Mouse (Mus musculus) left cerebral cortex, adult 18-20 months (tissue): Measurements from ENCODE around the gene Gm21190. TPM values are rescaled to one million over a fixed set of nuclear protein-coding genes. Genes with fewer than 3 reads are reported as not detected.
"Not testable (repeated sequence)": the region's sequence is repeated elsewhere in the genome, so short reads cannot be mapped to it uniquely, and the experiment has no call there.

Experiments used
- DNase-seq, 2 experiments: peaks; one replicate each; pipeline ENCODE4 v3.0.0; 2021 to 2022; ENCODE audit warnings: low spot score in 2 of 2, mixed read lengths in 1 of 2
- long read RNA-seq, 2 experiments: library from polyadenylated mRNA; stranded (forward); transcript quantifications; one replicate each; pipeline ENCODE4 v2.0.0; 2021
- total RNA-seq, 2 experiments: library from RNA; stranded (reverse); gene quantifications; 2 replicates each; pipeline ENCODE4 v1.2.3; 2021

Gm21190 gene
- not detected for total RNA-seq
- long read RNA-seq, experiment 1, result 0 reads
- long read RNA-seq, experiment 2, result 0 reads

DNA sequence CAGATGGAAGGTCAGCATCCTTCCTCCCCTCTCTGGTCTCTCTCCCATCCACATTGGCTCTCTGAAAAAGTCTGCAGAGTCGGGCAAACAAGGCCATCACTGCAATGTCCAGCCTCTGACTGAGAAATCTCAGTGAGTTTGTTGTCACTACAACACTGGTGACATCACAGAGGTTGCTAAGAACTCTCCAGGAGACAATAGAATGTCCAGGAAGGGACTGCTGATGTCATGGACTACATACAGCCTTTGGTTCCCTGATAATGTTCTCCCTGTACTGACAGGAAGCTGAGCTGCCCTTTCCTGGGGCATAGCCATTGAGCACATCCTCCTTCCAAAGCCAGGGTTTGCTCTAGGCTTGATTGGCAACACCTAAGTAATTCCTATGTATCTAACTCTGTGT lies at the start of gene Gm21190:
Gm21190 (minus strand) TSS at position 101 of the 400 bp plus-strand sequence.
- not testable (repeated sequence) for DNase-seq

- not testable (repeated sequence) for DNase-seq
Measured at GRCm38 (mm10) chr5:15577033-15577432, 48.0 kb upstream of the Gm21190 start, which contains the start of gene Gm21083. Gene Gm21083, plus strand, starts transcription at chr5:15577333.

DNA sequence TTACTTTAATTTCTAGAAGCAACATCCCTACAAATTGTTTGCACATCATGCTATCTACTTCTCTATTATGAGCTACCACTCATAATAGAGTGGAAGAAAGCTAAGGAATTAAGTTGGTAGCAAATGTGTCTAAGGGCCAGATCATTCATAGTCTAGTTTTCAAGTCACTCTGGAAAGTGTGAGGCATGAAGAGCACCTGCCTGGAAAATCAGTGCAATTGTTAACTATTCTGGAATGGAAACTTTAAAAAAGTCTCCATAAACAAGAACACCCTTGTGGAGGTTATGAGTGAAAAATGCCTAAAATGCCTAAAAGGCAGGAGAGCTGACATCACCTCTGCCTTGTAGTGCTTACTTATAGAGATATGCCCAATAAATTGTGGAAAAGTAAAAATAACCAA lies 44.7 kb upstream of the Gm21190 start:
- DNase-seq, result not testable (repeated sequence)

DNA sequence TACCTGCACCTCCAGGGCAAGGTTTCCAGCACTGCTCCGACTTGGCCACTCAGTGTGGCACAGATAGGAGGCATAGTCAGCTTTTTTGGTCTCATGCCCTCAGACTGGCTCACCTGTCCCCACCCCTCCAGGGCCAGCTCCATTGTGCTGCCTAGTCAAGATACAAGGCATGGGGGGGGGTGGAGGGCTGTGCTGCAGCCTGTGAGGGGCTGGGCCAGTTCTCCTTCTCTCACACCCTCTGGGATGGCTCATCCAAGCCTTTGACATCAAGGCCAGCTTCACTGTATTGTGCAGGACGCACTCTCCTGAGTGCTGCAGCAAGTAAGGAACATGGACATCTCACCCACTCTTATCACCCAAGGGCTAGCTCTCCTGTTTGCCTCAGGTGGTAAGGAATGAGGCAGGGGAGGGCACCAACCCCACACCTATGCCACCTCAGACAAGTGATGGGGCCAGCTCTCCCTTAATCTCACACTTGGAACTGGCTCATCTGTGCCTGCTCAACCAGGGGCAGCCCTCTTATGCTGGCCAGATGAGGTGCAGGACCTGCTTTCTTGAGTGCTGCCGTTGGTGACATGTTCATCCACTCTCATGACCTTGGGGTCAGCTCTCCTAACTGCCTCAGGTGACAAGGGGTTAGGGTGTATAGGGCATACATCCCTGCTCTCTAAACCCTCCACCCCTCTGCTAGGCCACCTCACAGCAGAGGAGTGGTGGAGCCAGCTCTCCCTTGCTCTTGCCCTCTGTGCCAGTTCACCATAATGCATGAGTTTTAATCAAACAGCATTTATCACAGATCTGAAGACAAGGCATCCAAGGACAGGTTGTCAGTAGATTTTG lies 32.6 kb upstream of the Gm21190 start:
- not testable (repeated sequence) for DNase-seq

GRCm38 (mm10) chr5:15558654-15559053 lies 29.6 kb upstream of the Gm21190 start:
- not testable (repeated sequence) for DNase-seq

- DNase-seq, result peak in 1 of 2 experiments; percentile 8
Measured at GRCm38 (mm10) chr5:15549606-15550005, 20.6 kb upstream of the Gm21190 start.

GRCm38 (mm10) chr5:15549134-15549533 lies 20.1 kb upstream of the Gm21190 start:
- DNase-seq, result not testable (repeated sequence)

- not testable (repeated sequence) for DNase-seq
Measured at GRCm38 (mm10) chr5:15548642-15549041, 19.6 kb upstream of the Gm21190 start.

DNA sequence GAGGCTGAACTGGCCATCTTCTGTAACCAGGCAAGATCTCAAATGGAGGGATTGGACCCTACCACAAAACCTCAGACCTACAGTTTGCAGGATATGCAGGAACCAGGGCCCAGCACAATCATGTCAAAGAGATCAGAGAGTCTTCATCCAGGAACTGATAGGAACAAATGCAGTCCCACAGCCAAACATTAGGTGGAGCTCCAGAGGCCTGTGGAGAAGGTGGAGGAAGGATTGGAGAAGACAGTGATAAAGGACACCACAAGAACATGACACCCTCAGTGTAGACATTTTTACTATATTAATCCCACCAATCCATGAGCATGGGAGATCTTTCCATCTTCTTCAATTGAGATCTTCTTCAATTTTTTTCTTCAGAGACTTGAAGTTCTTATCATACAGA lies 6.6 kb downstream of the Gm21190 start:
- peak; percentile 19 to 44 for DNase-seq

DNA sequence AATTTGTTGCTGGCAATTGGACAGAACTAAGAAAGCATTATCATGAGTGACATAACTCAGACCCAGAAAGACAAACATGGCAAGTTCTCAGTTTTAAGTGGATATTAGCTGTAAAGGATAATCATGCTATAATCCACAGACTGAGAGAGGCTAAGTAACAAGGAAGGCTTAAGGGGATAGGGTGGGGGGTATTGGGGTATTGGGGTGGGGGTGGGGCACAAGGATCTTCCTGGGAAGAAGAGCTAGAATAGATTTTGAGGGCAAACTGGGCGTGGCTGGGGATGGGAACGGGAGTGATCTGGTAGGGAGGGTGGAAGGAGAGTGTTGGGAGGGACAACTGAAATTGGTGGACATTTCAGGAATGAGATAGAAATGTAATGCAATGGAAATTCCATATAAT lies 7.0 kb downstream of the Gm21190 start:
- DNase-seq, result not testable (repeated sequence)

GRCm38 (mm10) chr5:15520418-15520817 lies 8.6 kb downstream of the Gm21190 start:
- DNase-seq, result peak in 1 of 2 experiments; percentile 27

GRCm38 (mm10) chr5:15517150-15517549 lies 11.9 kb downstream of the Gm21190 start:
- DNase-seq, result not testable (repeated sequence)

DNA sequence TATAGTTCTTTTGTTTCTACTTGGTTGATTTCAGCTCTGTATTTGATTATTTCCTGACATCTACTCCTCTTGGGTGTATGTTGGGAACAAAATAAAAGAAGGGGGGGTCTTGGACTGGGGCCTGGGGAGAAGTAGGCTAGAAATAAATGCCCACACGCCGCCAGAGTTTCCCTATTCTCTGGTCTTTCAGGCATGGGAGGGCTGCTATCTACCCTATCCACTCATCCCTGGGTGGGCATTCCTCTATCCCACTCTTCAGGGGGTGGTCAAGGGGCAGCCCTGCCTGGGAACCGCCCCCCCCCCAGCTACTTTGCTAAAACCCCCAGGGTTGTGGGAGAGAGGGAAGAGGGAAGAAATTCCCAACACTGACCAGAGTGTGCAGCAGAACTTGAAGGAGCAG lies 16.8 kb downstream of the Gm21190 start:
- DNase-seq, result not testable (repeated sequence)

- not testable (repeated sequence) for DNase-seq
Measured at GRCm38 (mm10) chr5:15509911-15510310, 19.1 kb downstream of the Gm21190 start.

- DNase-seq, result peak in 1 of 2 experiments; percentile 3
Measured at GRCm38 (mm10) chr5:15508460-15509451, 20.3 kb downstream of the Gm21190 start.

DNA sequence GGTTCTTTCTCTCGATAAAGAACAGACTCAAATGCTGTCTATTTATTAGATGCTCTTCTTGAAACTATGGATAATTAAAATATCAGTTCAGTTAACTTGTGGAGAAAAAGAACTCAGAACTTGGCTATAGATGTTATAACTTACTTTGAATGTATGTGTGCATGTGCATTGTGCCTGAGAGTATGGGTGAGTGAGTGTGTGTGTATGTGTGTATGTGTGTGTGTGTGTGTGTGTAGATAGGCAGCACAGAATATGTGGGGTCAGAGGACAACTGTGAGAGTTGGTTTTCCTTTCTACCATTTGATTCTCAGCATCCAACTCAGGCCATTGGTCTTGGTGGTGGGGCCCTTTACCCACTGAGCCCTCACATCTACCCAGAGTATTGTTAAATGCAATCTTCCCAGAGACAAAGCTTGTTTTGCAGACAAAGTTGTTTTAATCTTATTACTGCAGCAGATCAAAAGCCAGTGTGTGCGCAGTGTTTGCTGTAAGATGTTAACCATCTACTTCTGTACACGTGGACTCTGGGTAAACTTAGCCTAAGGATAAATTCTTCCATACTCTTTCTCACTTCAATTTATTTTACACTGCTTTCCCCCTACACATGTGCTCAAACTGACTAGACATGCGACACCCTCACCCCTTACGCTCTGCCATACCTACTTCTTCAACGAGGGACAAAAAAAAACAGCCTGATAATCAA lies 21.1 kb downstream of the Gm21190 start:
- not testable (repeated sequence) for DNase-seq

- DNase-seq, result no peak
Measured at GRCm38 (mm10) chr5:15507309-15507619, 21.8 kb downstream of the Gm21190 start.

- DNase-seq, result peak; percentile 36 to 53
Measured at GRCm38 (mm10) chr5:15506575-15507308, 22.3 kb downstream of the Gm21190 start.

- DNase-seq, result peak; percentile 30 to 58
Measured at GRCm38 (mm10) chr5:15498774-15499400, 30.1 kb downstream of the Gm21190 start.

- not testable (repeated sequence) for DNase-seq
Measured at GRCm38 (mm10) chr5:15498350-15498749, 30.7 kb downstream of the Gm21190 start.
